Mouse (Mus musculus): Measurements from ENCODE around the gene Smim26.

DNA sequence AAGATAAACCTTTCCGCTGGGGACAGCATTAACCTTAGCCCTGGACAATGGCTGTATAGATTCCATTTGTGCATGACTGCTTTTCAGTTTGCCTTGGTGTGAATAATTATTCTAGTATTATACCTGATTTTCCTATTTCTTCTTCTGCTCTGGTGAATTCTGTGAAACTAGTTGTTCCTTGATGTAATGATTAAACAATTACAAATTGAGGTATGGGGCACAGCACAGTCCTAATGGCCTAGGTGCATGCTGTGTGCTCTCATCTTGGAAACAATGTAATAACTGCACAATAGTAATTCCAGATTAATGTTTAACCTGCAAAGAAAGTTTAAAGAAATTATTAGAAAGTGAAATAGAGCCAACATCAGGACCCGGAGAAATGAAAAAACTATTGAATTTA lies 48.8 kb upstream of the Smim26 start:
- TF ChIP-seq CTCF (IDR thresholded peaks at IDR 0.05): no peak
- no peak for TF ChIP-seq POLR2A (IDR thresholded peaks at IDR 0.05; ENCODE audit: insufficient read depth, low read depth, low read length)
